Mouse (Mus musculus): Measurements from ENCODE around the gene Spg11. TPM values are rescaled to one million over a fixed set of nuclear protein-coding genes. Genes with fewer than 3 reads are reported as not detected.

Spg11 gene
- polyA plus RNA-seq, 1 experiment: 6.4 TPM

- H3K36me3 ChIP-seq (ENCODE audit: control insufficient read depth, insufficient read depth, low read length): peaks cover 4% of the 10 kb centered on the region
- no peak for TF ChIP-seq POLR2A (IDR thresholded peaks at IDR 0.05; ENCODE audit: control insufficient read depth, low read depth, low read length)
- TF ChIP-seq CTCF (IDR thresholded peaks at IDR 0.05; ENCODE audit: control insufficient read depth, insufficient read depth, insufficient replicate concordance, low read depth, low read length): no peak
Measured at GRCm38 (mm10) chr2:122093844-122094243, 24.3 kb downstream of the Spg11 start.

DNA sequence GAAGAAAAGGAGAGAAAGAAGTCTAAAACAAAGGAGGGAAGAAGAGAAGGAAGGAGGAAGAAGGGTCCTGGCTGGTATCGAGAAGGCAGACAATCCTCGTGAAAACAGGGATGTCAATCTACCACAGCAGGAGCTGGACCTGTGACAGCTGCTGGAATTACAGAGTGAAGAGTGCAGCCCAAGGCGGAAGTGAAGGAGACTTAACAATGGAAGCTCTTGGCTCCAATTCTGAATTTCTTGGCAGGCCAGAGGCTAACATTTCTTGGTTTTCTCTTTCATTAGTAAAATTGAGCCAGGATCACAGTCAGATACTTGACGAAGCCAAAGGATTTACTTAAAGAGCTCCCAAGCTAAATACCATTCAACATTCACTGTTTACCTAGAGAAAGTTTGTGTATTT, 31.7 kb downstream of the Spg11 start:
- no peaks in the 10 kb centered on the region for H3K4me1 ChIP-seq (ENCODE audit: control insufficient read depth, insufficient read depth, low read length)
- no peaks in the 10 kb centered on the region for H3K27me3 ChIP-seq (ENCODE audit: control insufficient read depth, insufficient read depth, low read length)
- H3K4me3 ChIP-seq (ENCODE audit: control insufficient read depth, low read depth, low read length): peak overlapping the region; percentile 81; the same call in 1 of the 2 replicates
- no peaks in the 10 kb centered on the region; the same call in none of the 2 replicates for H3K36me3 ChIP-seq (ENCODE audit: control insufficient read depth, insufficient read depth, low read length)
- no peak for TF ChIP-seq CTCF (IDR thresholded peaks at IDR 0.05; ENCODE audit: control insufficient read depth, insufficient read depth, insufficient replicate concordance, low read depth, low read length)
- TF ChIP-seq POLR2A (IDR thresholded peaks at IDR 0.05; ENCODE audit: control insufficient read depth, low read depth, low read length): no peak
- no peak overlapping the region for H3K27ac ChIP-seq (ENCODE audit: control insufficient read depth, insufficient read depth, low read depth, low read length)

More at GRCm38 (mm10) chr2:122093844-122094243, 24.3 kb downstream of the Spg11 start:
- H3K4me3 ChIP-seq (ENCODE audit: control insufficient read depth, low read depth, low read length): no peak overlapping the region
- H3K27ac ChIP-seq (ENCODE audit: control insufficient read depth, insufficient read depth, low read depth, low read length): no peak overlapping the region
- H3K27me3 ChIP-seq (ENCODE audit: control insufficient read depth, insufficient read depth, low read length): no peaks in the 10 kb centered on the region
- no peaks in the 10 kb centered on the region for H3K4me1 ChIP-seq (ENCODE audit: control insufficient read depth, insufficient read depth, low read length)

- TF ChIP-seq POLR2A (IDR thresholded peaks at IDR 0.05; ENCODE audit: control insufficient read depth, low read depth, low read length) (no peak), CTCF (IDR thresholded peaks at IDR 0.05; ENCODE audit: control insufficient read depth, insufficient read depth, insufficient replicate concordance, low read depth, low read length) (no peak)
- H3K4me1 ChIP-seq (ENCODE audit: control insufficient read depth, insufficient read depth, low read length): no peaks in the 10 kb centered on the region
- H3K36me3 ChIP-seq (ENCODE audit: control insufficient read depth, insufficient read depth, low read length): no peaks in the 10 kb centered on the region; the same call in none of the 2 replicates
- H3K27me3 ChIP-seq (ENCODE audit: control insufficient read depth, insufficient read depth, low read length): no peaks in the 10 kb centered on the region
- H3K4me3 ChIP-seq (ENCODE audit: control insufficient read depth, low read depth, low read length): no peak overlapping the region
- H3K27ac ChIP-seq (ENCODE audit: control insufficient read depth, insufficient read depth, low read depth, low read length): no peak overlapping the region
Measured at GRCm38 (mm10) chr2:122081728-122082456, 36.3 kb downstream of the Spg11 start.

DNA sequence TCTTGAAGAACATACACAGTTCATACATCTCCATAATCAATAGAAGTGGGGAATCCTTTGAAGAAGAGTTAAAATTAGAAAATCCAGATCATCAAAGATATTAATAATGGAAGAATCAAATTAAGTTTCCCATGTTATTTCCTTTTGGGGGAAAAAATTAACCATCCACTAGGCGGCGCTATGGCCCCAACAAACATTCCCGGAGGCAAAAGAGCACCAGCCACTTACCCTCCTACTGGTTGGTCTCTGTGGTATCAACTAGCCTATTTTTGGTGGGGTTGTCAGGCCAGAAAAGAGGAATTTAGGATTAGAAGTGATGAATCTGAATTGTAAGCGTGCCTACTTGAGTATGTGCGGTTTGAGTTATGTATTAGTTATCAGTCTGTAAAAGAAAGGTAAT, 48.3 kb downstream of the Spg11 start:
- no peaks in the 10 kb centered on the region for H3K36me3 ChIP-seq (ENCODE audit: control insufficient read depth, insufficient read depth, low read length)

DNA sequence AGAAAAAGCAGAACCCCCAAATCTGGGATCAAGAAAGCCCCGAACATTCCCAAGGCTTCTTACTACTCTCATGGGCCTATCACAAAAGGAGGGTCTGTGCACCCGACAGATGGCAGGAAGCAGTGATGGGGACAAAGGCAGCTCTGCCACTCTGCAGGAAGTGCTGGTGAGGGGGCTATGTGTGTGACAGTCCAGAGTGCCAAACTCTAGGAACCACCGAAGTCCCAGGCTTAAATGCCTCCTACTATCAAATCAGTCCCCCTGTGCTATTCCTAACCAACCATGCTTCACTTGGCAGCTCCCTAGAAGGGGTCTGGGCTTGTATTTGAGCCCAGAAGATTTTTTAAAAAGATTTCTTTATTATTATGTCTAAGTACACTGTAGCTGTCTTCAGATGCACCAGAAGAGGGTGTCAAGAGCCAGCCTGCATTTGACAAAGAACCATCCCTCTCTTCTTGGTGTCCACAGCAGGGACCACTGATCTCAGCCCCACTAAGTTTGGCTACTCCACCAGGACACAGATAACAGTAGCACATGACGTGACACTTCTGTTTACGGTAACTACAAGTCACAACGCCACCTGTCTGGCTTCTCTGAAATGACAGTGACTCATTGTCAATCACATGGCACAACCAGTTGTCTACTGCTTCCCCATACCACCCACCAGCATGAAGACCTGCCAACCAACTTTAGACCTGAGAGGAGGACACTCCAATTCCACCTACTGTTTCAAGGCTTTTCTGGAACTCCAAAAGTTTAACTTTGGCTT, 48.9 kb downstream of the Spg11 start:
- H3K27ac ChIP-seq (ENCODE audit: control insufficient read depth, insufficient read depth, low read depth, low read length): no peak overlapping the region

More for the DNA sequence above, 48.3 kb downstream of the Spg11 start:
- Histone ChIP-seq H3K4me3 (ENCODE audit: control insufficient read depth, low read depth, low read length) (no peak overlapping the region), H3K4me1 (ENCODE audit: control insufficient read depth, insufficient read depth, low read length) (no peaks in the 10 kb centered on the region), H3K27me3 (ENCODE audit: control insufficient read depth, insufficient read depth, low read length) (no peaks in the 10 kb centered on the region), H3K27ac (ENCODE audit: control insufficient read depth, insufficient read depth, low read depth, low read length) (no peak overlapping the region)
- peak; percentile 42; the same call in 1 of the 2 replicates for TF ChIP-seq CTCF (IDR thresholded peaks at IDR 0.05; ENCODE audit: control insufficient read depth, insufficient read depth, insufficient replicate concordance, low read depth, low read length)
- no peak for TF ChIP-seq POLR2A (IDR thresholded peaks at IDR 0.05; ENCODE audit: control insufficient read depth, low read depth, low read length)

GRCm38 (mm10) chr2:122066241-122066640, 51.9 kb downstream of the Spg11 start:
- no peak overlapping the region for H3K4me3 ChIP-seq (ENCODE audit: control insufficient read depth, low read depth, low read length)
- no peaks in the 10 kb centered on the region for H3K36me3 ChIP-seq (ENCODE audit: control insufficient read depth, insufficient read depth, low read length)
- no peak overlapping the region for H3K27ac ChIP-seq (ENCODE audit: control insufficient read depth, insufficient read depth, low read depth, low read length)

More for the DNA sequence above, 48.9 kb downstream of the Spg11 start:
- H3K27me3 ChIP-seq (ENCODE audit: control insufficient read depth, insufficient read depth, low read length): no peaks in the 10 kb centered on the region
- H3K4me1 ChIP-seq (ENCODE audit: control insufficient read depth, insufficient read depth, low read length): no peaks in the 10 kb centered on the region
- no peak overlapping the region for H3K4me3 ChIP-seq (ENCODE audit: control insufficient read depth, low read depth, low read length)
- H3K36me3 ChIP-seq (ENCODE audit: control insufficient read depth, insufficient read depth, low read length): no peaks in the 10 kb centered on the region
- TF ChIP-seq CTCF (IDR thresholded peaks at IDR 0.05; ENCODE audit: control insufficient read depth, insufficient read depth, insufficient replicate concordance, low read depth, low read length): no peak
- no peak for TF ChIP-seq POLR2A (IDR thresholded peaks at IDR 0.05; ENCODE audit: control insufficient read depth, low read depth, low read length)

More at GRCm38 (mm10) chr2:122066241-122066640, 51.9 kb downstream of the Spg11 start:
- TF ChIP-seq POLR2A (IDR thresholded peaks at IDR 0.05; ENCODE audit: control insufficient read depth, low read depth, low read length) (no peak), CTCF (IDR thresholded peaks at IDR 0.05; ENCODE audit: control insufficient read depth, insufficient read depth, insufficient replicate concordance, low read depth, low read length) (no peak)
- no peaks in the 10 kb centered on the region for H3K4me1 ChIP-seq (ENCODE audit: control insufficient read depth, insufficient read depth, low read length)
- H3K27me3 ChIP-seq (ENCODE audit: control insufficient read depth, insufficient read depth, low read length): no peaks in the 10 kb centered on the region
